Mouse (Mus musculus): ENCODE measurements at regions not wholly inside any gene's neighbourhood (a gene's known extent, or its start where the extent isn't known, plus 50 kb on each side); places are given as distances from the start of the nearest gene placed in this dataset.

DNA sequence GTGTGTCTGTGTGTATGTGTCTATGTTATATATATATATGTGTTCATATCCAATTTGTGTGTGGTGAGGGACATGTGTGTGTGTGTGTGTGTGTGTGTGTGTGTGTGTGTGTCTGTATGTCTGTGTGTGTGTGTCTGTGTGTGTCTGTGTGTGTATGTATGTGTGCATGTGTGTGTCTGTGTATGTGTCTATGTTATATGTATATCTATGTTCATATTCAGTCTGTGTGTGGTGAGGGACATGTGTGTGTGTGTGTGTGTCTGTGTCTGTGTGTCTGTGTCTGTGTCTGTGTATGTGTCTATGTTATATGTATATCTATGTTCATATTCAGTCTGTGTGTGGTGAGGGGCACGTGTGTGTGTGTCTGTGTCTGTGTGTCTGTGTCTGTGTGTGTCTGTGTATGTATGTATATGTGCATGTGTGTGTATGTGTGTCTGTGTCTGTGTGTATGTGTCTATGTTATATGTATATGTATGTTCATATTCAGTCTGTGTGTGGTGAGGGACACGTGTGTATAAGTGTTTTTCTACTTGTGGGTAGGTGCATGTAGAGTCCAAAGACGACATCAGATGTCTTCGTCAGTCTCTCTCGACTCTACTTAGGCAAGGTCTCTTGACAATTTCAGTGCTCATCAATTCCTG is 370.5 kb upstream of the Slc7a11 start:
- Histone ChIP-seq H3K4me2 (ENCODE audit: low read depth, low read length) (no peak overlapping the region), H3K4me1 (replicated peaks; ENCODE audit: control insufficient read depth, insufficient read depth, low read length) (no peaks in the 10 kb centered on the region; the same call in 1 of the 2 replicates), H3K27ac (ENCODE audit: low read length) (no peak overlapping the region), H3K9me3 (ENCODE audit: control insufficient read depth, low read length) (no peaks in the 10 kb centered on the region), H3K4me3 (ENCODE audit: low read length) (no peak overlapping the region), H3K27me3 (ENCODE audit: control insufficient read depth, insufficient read depth, low read depth, low read length) (no peaks in the 10 kb centered on the region), H3K9ac (ENCODE audit: low read length) (no peak overlapping the region), H3K36me3 (ENCODE audit: control insufficient read depth, insufficient read depth, low read length) (no peaks in the 10 kb centered on the region)
- WGBS: 85% methylated on average over 5 of the region's 5 CpGs
- no peak for ATAC-seq (ENCODE audit: low read depth)

DNA sequence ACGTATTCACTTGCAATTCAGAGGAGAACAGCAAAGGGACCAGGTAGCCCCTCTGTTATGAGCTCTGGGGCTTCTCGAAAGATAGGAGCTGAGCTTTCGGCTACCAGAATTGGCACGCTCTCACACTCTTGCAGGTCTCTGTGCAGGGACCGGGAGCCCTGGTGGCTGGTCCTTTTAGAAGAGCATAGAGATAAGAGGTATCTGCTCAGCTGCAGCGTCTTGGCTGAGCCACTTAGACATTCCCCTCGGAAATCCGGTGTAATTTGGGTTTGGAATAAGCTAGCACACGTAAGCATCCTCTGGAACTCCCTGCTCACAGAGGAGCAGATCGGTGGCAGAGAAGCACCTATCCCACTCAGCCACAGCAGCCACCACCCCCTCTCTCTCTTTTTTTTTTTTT is 372.3 kb upstream of the Slc7a11 start:
- H3K9me3 ChIP-seq (ENCODE audit: control insufficient read depth, low read length): no peaks in the 10 kb centered on the region
- no peaks in the 10 kb centered on the region for H3K36me3 ChIP-seq (ENCODE audit: control insufficient read depth, insufficient read depth, low read length)
- no peak overlapping the region for H3K9ac ChIP-seq (ENCODE audit: low read length)
- no peaks in the 10 kb centered on the region; the same call in 1 of the 2 replicates for H3K4me1 ChIP-seq (replicated peaks; ENCODE audit: control insufficient read depth, insufficient read depth, low read length)
- no peaks in the 10 kb centered on the region for H3K27me3 ChIP-seq (ENCODE audit: control insufficient read depth, insufficient read depth, low read depth, low read length)
- H3K4me2 ChIP-seq (ENCODE audit: low read depth, low read length): no peak overlapping the region
- H3K4me3 ChIP-seq (ENCODE audit: low read length): no peak overlapping the region
- no peak for ATAC-seq (ENCODE audit: low read depth)
- 64% methylated on average over 10 of the region's 10 CpGs for WGBS
- no peak overlapping the region for H3K27ac ChIP-seq (ENCODE audit: low read length)

- ATAC-seq (ENCODE audit: low read depth): peak; percentile 59
Observed at GRCm38 (mm10) chr3:50816479-50816878, 373.1 kb upstream of the Slc7a11 start.

GRCm38 (mm10) chr3:50817361-50817760 is 373.9 kb upstream of the Slc7a11 start:
- no peak for ATAC-seq (ENCODE audit: low read depth)
- H3K4me3 ChIP-seq (ENCODE audit: low read length): no peak overlapping the region
- no peak overlapping the region for H3K27ac ChIP-seq (ENCODE audit: low read length)
- H3K9ac ChIP-seq (ENCODE audit: low read length): no peak overlapping the region
- H3K27me3 ChIP-seq (ENCODE audit: control insufficient read depth, insufficient read depth, low read depth, low read length): no peaks in the 10 kb centered on the region
- WGBS: 81% methylated on average over 3 of the region's 3 CpGs
- no peaks in the 10 kb centered on the region for H3K36me3 ChIP-seq (ENCODE audit: control insufficient read depth, insufficient read depth, low read length)
- H3K9me3 ChIP-seq (ENCODE audit: control insufficient read depth, low read length): no peaks in the 10 kb centered on the region
- no peak overlapping the region for H3K4me2 ChIP-seq (ENCODE audit: low read depth, low read length)
- no peaks in the 10 kb centered on the region; the same call in 1 of the 2 replicates for H3K4me1 ChIP-seq (replicated peaks; ENCODE audit: control insufficient read depth, insufficient read depth, low read length)

More at GRCm38 (mm10) chr3:50816479-50816878, 373.1 kb upstream of the Slc7a11 start:
- Histone ChIP-seq H3K36me3 (ENCODE audit: control insufficient read depth, insufficient read depth, low read length) (no peaks in the 10 kb centered on the region), H3K27me3 (ENCODE audit: control insufficient read depth, insufficient read depth, low read depth, low read length) (no peaks in the 10 kb centered on the region), H3K9me3 (ENCODE audit: control insufficient read depth, low read length) (no peaks in the 10 kb centered on the region), H3K9ac (ENCODE audit: low read length) (no peak overlapping the region), H3K27ac (ENCODE audit: low read length) (no peak overlapping the region), H3K4me2 (ENCODE audit: low read depth, low read length) (no peak overlapping the region), H3K4me1 (replicated peaks; ENCODE audit: control insufficient read depth, insufficient read depth, low read length) (no peaks in the 10 kb centered on the region; the same call in 1 of the 2 replicates), H3K4me3 (ENCODE audit: low read length) (no peak overlapping the region)
- 45% methylated on average over 8 of the region's 8 CpGs for WGBS

- H3K4me2 ChIP-seq (ENCODE audit: low read depth, low read length): no peak overlapping the region
- H3K27me3 ChIP-seq (ENCODE audit: control insufficient read depth, insufficient read depth, low read depth, low read length): no peaks in the 10 kb centered on the region
- no peak overlapping the region for H3K27ac ChIP-seq (ENCODE audit: low read length)
- no peak for ATAC-seq (ENCODE audit: low read depth)
- no peaks in the 10 kb centered on the region for H3K9me3 ChIP-seq (ENCODE audit: control insufficient read depth, low read length)
- 69% methylated on average over 1 of the region's 1 CpGs for WGBS
- no peaks in the 10 kb centered on the region; the same call in 1 of the 2 replicates for H3K4me1 ChIP-seq (replicated peaks; ENCODE audit: control insufficient read depth, insufficient read depth, low read length)
- H3K36me3 ChIP-seq (ENCODE audit: control insufficient read depth, insufficient read depth, low read length): no peaks in the 10 kb centered on the region
- no peak overlapping the region for H3K4me3 ChIP-seq (ENCODE audit: low read length)
- no peak overlapping the region for H3K9ac ChIP-seq (ENCODE audit: low read length)
Observed at GRCm38 (mm10) chr3:50820776-50821175, 377.4 kb upstream of the Slc7a11 start.

GRCm38 (mm10) chr3:50825534-50826423 is 382.4 kb upstream of the Slc7a11 start:
- no peaks in the 10 kb centered on the region for H3K9me3 ChIP-seq (ENCODE audit: control insufficient read depth, low read length)
- WGBS: 72% methylated on average over 5 of the region's 5 CpGs
- ATAC-seq (ENCODE audit: low read depth): no peak
- no peaks in the 10 kb centered on the region for H3K27me3 ChIP-seq (ENCODE audit: control insufficient read depth, insufficient read depth, low read depth, low read length)
- H3K36me3 ChIP-seq (ENCODE audit: control insufficient read depth, insufficient read depth, low read length): no peaks in the 10 kb centered on the region
- H3K4me3 ChIP-seq (ENCODE audit: low read length): no peak overlapping the region
- no peak overlapping the region for H3K4me2 ChIP-seq (ENCODE audit: low read depth, low read length)
- no peak overlapping the region for H3K9ac ChIP-seq (ENCODE audit: low read length)
- H3K27ac ChIP-seq (ENCODE audit: low read length): no peak overlapping the region
- no peaks in the 10 kb centered on the region for H3K4me1 ChIP-seq (replicated peaks; ENCODE audit: control insufficient read depth, insufficient read depth, low read length)

DNA sequence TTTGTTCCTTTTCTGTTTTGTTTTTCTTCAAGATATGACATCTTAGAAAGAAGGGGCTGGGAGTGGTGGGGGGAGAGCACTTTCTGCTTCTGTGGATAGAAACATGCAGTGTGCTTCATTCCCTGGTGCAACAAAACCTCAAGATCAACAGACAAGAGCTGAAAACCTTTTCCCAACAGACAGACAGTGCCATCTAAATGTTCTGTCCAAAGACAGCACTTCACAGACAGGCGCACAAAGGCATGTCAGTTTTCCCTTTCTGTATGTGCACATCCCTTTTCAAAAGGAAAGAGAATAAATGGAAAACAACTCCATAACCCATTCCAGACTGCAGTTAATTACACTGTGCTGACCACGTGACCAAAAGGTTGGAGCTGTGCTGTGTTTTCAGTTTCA is 383.0 kb upstream of the Slc7a11 start:
- Histone ChIP-seq H3K4me3 (ENCODE audit: low read length) (no peak overlapping the region), H3K9me3 (ENCODE audit: control insufficient read depth, low read length) (no peaks in the 10 kb centered on the region), H3K36me3 (ENCODE audit: control insufficient read depth, insufficient read depth, low read length) (no peaks in the 10 kb centered on the region), H3K4me1 (replicated peaks; ENCODE audit: control insufficient read depth, insufficient read depth, low read length) (no peaks in the 10 kb centered on the region), H3K9ac (ENCODE audit: low read length) (no peak overlapping the region), H3K4me2 (ENCODE audit: low read depth, low read length) (no peak overlapping the region), H3K27me3 (ENCODE audit: control insufficient read depth, insufficient read depth, low read depth, low read length) (no peaks in the 10 kb centered on the region), H3K27ac (ENCODE audit: low read length) (no peak overlapping the region)
- 78% methylated on average over 2 of the region's 2 CpGs for WGBS
- no peak for ATAC-seq (ENCODE audit: low read depth)

DNA sequence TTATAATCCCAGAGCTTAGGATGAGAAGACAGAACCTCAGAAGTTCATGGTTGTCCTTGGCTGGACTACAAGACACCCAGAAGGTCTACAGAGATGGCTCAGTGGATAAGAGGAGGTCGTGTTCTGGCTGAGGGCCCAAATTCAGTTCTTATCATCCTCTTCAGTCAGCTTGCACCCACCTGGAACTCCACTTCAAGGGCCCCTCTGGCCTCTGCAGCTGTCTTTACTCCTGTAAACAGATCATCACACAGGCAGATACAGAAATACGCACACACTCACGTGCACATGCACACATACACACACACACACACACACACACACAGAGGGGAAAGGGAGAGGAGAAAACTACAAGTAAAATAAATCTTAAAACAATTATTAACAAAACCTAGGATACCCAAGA is 385.8 kb upstream of the Slc7a11 start:
- Histone ChIP-seq H3K9ac (ENCODE audit: low read length) (no peak overlapping the region), H3K4me2 (ENCODE audit: low read depth, low read length) (no peak overlapping the region), H3K4me1 (replicated peaks; ENCODE audit: control insufficient read depth, insufficient read depth, low read length) (no peaks in the 10 kb centered on the region), H3K36me3 (ENCODE audit: control insufficient read depth, insufficient read depth, low read length) (no peaks in the 10 kb centered on the region), H3K4me3 (ENCODE audit: low read length) (no peak overlapping the region), H3K27me3 (ENCODE audit: control insufficient read depth, insufficient read depth, low read depth, low read length) (no peaks in the 10 kb centered on the region), H3K9me3 (ENCODE audit: control insufficient read depth, low read length) (no peaks in the 10 kb centered on the region), H3K27ac (ENCODE audit: low read length) (no peak overlapping the region)
- WGBS: 60% methylated on average over 3 of the region's 3 CpGs
- no peak for ATAC-seq (ENCODE audit: low read depth)

GRCm38 (mm10) chr3:50830446-50830845 is 387.0 kb upstream of the Slc7a11 start:
- Histone ChIP-seq H3K27me3 (ENCODE audit: control insufficient read depth, insufficient read depth, low read depth, low read length) (no peaks in the 10 kb centered on the region), H3K4me1 (replicated peaks; ENCODE audit: control insufficient read depth, insufficient read depth, low read length) (no peaks in the 10 kb centered on the region), H3K36me3 (ENCODE audit: control insufficient read depth, insufficient read depth, low read length) (no peaks in the 10 kb centered on the region), H3K27ac (ENCODE audit: low read length) (no peak overlapping the region), H3K4me3 (ENCODE audit: low read length) (no peak overlapping the region), H3K4me2 (ENCODE audit: low read depth, low read length) (no peak overlapping the region), H3K9ac (ENCODE audit: low read length) (no peak overlapping the region), H3K9me3 (ENCODE audit: control insufficient read depth, low read length) (no peaks in the 10 kb centered on the region)
- ATAC-seq (ENCODE audit: low read depth): no peak
- 77% methylated on average over 6 of the region's 6 CpGs for WGBS
